Mouse (Mus musculus): ENCODE measurements at regions not wholly inside any gene's neighbourhood (a gene's known extent, or its start where the extent isn't known, plus 50 kb on each side); places are given as distances from the start of the nearest gene placed in this dataset.

DNA sequence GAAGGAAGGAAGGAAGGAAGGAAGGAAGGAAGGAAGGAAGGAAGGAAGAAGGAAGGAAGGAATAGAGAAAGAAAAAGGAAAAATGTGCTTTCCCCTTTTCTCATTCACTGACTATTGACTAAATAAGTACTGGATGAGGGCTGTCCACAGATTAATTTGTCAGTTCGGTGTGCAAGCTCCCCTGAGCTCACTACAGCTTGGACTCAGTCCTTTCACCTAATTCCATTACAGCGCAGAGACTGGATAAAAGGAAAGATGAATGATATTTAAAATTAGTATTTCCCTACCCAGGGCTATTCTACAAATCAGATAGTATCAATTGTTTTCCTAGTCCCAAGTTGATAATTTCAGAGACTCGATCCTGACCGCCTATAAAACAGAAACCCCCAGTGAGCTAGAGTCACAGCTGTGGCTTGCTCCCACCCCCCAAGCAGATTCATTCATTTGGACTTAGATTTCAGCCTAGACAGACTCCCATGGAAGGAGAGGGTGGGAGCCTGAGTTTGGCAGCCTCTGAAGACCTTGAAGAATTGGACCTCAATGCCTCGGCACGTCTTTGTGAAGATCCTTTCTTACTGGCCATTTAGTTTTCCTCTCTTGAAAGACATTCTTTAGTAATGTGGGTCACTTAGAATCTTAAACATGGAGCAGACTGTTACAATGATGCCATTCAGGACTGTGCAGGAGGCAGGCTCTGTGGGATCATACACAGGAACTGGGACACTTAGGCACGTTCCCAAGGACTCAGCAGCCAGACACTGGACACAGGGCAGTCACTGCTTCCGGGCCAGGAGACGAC is 179.2 kb upstream of the Pabpc6 start:
- DNase-seq (ENCODE audit: low spot score) = no peak

DNA sequence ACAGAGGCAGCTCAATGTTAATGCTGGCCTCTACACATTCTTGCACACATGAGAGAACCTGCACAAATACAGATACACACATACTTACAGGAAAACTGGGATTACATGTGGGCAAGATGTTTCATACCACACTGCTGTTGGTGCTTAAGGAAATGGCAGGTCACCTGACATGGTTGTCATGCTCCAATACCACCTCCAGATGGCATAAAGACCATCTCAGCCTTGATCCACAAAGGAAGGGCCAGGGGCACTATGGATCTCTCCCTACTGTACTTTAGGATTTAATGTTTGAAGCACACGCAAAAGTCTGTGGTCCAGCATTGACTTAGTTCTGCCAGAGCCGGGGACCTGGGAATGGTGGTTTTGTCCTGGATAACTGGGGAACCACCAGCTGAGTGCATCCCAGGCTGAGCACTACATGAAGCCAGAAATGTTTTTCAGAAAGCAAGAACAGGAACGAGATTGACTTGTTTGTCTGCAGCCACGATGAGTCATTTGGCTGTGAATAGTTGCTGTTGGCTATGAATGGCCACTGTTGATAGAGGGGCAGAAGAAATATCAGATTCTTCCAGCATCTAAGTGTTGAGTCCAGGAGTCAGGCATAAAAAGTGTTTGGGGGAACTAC is 176.0 kb upstream of the Pabpc6 start:
- DNase-seq (ENCODE audit: low spot score) = no peak

DNA sequence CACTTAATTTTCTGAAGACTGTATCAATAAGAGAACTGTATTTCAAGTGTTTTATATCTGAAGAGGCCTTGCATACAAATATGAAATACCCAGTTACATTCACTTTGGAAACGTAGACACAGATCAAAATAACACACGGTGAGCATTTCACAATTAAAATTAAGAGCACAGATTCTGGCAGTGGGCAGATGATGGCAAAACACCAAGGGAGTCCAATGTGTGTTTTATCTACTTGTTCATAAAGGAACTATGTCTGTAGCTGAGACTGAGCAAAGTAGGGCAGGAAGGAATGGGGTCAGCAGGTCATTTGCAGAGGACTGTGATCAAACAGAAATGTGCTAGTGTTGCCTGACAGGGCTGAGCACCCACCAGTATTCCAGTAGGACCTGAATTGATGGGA is 171.6 kb upstream of the Pabpc6 start:
- DNase-seq (ENCODE audit: low spot score) = no peak

DNA sequence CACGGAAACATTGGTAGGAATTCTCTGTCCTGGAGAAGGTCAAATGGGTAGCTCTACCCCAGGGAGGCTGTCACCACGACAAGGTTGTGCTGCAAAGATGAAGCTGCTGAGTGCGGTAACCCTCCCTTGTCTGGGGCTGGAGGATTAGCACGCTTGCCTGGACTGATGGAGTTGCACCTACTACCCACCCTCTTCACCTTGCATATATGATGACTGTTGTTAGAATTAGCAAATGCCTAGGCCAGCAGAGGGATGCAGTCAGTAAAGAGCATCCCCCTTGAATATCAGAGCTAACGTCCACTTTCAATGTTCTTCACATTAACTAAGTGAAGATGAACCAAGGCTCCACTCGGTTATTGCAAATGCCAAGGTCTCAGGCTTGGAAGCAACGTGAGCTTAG is 169.7 kb upstream of the Pabpc6 start:
- DNase-seq (ENCODE audit: low spot score) = no peak

DNA sequence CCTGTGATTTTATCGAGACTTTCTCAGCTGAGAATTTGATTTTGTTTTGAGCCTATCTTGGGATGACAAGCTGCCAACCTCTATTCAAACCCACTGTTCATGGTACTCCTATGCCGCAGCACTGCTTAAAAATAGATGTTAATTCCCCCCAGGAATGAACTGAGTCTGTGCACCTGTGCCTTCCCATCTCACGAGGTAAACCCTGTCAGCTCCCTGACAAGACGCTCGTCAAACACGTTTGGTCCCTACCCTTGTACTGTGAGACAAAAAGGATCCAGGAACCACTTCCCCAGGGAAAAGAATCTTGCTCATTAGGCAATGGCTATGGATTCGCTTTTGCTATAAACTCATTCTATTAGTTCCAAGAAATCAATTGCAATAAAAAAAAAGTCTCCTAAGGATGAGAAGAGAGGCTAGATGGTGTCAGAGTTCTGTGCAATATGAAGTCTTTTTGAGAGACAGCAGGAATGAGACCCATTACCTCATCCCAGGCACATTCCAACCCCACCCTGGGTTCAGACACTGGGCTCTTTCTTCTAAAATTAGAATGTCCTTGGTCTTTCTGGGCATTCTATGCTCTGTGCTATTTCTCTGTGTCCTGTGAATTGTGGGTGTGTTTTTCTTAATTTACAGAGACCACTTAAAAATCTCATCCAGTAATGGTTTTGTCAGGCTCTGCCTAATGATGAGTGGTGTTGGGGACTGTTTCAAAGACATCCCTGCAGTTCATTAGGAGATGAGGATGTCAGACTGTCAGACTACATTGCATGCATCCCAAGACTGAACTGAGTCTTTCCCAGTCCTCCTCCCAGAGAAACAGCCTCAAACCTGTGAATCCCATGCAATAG is 167.7 kb upstream of the Pabpc6 start:
- DNase-seq (ENCODE audit: low spot score) = no peak

DNA sequence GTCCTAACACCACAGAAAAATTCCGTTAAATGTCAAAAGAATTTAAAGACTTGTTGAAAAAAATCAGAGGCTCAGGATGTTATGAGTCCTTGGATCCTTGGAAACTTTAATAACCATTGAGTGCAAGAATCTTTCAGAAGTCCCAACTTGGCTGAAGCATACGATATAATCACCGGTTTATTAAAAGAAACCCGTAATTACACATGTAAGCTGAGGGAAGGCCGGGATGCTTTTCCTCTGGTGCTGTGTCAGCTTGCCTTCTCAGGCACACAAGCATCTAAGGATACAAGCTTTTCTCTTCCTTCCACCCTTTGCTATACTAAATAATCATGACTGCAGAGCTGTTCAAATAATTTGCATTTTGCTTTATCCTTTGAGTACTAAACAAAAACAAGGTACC is 160.4 kb upstream of the Pabpc6 start:
- DNase-seq (ENCODE audit: low spot score) = no peak

DNA sequence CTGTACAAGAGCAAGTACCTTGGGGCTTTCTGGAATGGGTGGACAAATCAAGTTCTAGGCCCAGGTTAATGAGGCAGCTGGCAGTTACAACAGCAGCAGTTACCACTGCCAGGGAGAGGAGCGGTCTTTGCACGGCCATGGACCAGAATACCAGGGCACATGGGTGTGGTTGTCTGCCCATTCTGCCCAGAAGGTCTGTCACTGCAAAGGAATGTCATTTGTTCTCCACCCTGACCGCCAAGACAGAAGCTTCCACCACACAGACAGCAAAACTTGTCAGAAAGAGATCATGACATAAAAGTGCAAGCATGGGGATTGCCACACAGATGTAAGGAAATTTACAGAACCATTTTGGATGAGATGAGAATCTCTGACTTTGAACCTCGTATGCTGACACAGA is 151.8 kb upstream of the Pabpc6 start:
- no peak for DNase-seq (ENCODE audit: low spot score)

DNA sequence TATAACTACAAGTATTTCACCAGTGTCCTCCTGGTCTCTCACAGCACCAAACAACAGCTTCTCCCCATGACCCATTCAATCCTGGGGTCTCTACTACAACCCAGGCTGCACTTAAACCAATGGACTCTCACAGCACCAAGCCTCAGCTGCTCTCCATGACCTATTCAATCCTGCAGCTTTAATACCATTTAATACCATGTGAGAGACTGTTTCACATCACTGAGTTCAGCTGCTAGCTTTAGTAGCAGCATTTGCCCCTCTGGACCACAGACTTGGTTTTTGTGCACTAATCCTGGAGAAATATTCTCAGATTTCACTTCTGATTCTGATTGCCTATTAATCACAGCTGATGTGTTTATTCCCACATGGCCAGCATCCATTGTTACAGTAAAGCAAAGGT is 147.5 kb upstream of the Pabpc6 start:
- DNase-seq (ENCODE audit: low spot score) = no peak

DNA sequence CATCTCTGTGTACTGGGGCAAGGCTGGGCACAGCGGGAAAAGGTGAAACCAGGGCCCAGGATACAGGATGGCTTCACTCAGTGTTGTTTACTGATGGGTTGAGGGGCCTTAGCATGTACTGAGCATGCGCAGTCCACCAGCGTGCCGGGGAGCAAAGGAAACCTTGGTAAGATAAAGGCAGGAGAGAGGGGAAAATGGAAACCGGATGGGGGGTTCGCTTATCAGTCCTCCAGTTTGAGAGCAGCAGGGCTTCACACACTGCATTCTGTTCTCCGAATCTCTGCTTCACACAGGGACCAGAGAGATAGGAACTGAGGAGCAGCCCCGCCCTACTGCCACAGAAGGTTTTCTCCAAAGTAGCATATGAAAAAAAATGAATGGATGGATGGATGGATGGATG is 127.6 kb upstream of the Pabpc6 start:
- no peak for DNase-seq (ENCODE audit: low spot score)

DNA sequence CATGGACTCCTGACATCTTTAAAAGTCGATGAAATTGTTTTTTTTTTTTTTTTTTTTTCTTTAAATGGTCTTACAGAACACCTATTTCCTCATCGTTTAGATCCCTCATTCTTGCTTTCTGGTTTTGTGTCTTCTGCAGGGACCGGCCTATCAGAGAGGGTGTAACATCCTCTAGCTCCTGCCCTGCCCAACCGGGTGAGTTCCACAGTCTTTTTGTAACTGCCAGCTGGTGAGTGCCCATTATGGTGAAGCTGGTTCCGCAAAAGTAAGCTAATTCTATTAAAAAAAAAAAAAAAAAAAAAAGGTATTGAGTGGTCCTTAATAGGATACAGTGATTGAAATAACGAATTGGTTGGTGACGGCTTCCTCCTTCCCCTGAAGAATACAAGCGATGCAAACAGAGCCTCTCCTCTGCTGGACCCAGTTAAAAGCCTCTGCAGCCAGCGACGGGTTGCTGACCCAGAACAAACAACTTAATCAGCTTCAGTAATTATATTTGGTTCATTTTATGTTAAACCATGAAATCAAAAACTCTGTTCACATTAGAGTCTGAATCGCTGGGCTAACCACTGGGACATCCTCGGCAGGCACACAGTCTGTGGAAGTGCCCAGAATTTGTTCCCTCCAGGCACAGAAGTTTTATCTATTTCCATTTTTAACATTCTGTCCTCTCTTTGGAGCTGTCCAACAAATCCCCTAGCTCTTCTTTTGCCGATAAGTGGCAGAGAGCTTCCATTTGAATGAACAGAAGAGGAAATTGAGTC is 126.9 kb upstream of the Pabpc6 start:
- DNase-seq (ENCODE audit: low spot score) = no peak

DNA sequence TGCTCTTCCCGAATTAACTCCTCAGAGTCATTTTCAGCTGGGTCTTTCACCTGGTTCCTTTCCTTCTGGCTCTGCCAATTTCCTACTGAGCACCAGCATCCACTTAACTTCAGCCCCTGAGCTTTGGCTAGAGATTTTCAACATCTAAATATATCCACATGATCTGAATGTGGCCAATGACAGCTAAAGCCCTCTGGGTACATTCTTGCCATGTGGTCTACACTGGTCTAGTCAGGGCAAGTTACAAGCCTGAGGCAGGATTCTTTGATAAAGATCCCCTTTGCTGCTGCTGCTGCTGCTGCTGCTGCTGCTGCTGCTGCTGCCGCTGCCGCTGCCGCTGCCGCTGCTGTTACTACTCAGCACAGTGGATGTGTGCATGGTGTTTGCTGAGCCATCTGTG is 109.3 kb upstream of the Pabpc6 start:
- DNase-seq (ENCODE audit: low spot score) = no peak

DNA sequence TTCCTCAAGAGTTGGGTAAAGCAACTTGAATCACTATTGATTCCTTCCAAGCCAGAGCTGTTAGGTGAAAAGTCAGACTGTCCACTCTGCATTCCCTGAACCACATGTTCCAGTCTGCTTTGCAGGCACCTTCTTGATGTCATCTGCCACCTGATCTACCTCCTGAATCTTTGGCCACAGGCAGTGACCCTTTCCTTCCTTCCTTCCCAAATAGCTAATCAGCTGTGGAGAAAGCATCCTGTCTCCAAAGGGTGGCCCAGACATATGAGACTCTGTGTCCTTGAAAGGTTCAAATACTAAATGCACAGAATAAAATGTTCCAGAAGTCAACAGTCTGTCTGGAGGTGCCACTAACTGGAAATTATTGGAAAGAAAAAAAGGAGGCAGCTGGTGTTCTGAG is 107.6 kb upstream of the Pabpc6 start:
- no peak for DNase-seq (ENCODE audit: low spot score)

DNA sequence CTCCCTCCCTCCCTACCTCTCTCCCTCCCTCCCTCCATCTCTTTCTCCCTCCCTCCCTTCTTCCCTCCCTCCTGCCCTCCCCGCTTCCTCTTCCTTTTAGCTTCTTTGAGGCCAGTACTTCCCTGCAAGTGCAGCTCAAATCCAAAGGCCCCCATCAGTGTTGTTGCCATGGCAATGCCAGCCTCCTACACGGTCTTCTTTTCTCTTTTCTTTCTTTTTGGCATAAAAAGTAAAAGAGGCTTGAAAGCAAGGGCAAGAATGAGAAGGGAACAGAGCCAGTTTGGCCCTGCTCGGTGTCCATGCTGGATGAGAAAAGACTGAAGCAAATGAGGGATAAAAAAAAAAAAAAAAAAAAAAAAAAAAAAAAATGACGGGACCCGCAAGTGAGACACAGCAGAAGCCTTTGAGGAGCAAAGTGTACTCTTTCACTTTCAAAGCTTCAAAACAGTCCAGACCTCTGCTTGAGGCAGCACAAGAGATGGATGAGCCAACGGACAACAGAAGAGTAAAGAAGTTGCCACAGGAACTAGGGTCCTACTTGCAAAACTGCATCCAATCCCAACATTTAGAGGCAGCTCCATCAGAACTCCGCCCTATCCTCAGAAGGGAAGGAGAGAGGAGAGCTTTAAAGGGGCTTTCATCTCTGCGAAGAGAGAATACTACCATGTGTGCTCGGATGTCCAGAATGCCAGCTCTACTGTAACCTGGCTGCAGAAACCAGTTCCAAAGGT is 106.9 kb upstream of the Pabpc6 start:
- DNase-seq (ENCODE audit: low spot score) = no peak

DNA sequence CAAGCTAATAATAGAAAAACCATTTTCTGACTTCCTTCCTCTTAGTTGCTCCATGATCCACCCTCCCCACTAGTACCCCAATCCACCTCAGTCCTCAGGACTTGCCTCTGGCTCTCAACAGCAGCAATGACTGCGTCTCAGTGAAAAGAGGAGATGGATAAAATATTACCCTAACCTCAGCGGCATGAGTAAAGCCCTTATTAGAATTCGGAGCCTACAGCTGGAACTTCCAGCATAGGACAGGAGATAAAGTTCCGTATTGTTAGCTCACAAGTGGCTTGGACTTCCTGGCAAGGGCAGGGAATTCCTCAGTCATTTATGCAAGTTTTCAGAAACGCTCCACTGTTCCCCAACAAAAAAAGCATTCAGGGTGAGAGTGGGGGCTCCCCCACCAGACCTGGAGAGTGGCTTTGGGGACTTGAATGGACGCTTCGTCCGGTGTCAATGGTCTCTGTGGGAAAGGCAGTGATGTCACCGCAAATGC is 106.2 kb upstream of the Pabpc6 start:
- no peak for DNase-seq (ENCODE audit: low spot score)

DNA sequence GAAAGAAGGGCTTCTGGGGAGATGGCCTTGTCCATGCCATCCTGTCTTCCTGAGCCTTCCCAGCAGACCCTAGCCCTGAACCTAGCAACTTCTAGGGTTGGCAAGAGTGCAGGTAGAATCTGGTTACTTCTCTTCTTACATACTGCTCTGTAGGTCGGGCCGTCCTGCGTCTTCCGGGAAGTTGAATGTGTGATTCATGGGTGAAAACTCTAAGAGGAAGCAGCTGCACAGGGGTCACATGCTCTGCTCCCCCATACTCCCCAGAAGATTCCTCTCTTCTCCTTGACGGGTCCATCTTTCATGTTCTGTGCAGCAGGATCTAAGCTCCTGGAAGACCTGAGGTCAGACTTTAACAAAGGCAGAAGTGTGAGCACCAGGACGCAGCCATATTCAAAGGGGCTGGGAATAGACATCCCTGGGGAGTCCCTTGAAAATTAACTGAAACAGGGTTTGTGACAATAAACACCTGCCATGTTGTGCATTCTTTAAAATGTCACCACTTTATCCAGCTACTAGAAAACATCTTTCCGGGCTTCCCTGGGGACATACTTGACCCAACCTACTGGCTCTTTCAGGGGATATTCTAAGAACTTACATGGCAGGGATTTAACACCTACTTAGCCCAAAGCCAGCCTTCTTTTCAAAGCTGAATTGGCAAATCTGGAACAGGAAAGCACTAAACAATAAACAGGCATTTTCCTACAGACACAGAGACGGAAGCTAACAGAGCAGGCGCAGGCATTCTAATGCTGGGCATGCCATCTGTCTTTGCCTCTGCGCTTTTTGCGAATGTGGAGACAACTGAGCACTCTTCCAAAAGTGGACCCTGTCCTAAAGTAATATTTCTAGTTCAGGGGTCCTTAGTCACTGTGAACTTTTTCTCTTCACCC is 105.5 kb upstream of the Pabpc6 start:
- DNase-seq (ENCODE audit: low spot score) = no peak

DNA sequence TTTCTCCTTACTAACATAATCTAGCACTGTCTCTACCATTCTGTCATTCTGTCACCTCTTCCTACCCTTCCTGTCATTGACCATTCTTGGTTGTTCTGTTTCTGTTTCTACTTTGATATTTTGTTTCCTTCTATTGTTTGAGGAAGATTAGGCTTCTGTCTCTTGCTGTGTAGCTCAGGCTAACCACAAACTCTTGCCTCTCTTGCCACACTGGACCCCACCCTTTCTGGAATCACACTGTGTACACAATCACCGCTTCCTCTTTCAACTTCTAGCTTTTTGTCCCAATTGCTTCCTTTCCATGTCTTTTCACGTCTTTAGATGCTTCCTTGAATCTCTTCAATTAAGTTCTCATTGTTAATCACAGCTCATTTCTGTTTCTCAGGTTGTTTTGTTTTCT is 104.2 kb upstream of the Pabpc6 start:
- DNase-seq (ENCODE audit: low spot score) = no peak

DNA sequence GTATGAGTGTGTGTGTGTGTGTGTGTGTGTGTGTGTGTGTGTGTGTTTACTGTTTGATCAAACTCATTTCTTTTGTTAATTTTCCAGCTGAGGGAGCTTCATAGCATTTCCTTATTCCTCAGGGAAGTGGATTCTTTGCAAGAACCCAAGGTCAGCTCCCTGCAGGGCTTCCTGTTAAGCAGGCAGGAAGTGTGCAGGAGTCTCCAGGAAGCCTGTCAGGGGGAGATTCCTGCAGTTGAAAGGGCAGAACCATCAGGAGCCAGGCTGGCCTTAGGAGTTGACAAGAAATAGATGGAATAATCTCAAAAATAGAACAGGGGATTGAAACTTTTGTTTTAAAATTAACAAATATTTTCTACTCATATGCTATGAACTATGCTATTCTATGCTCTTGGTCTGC is 98.8 kb upstream of the Pabpc6 start:
- DNase-seq (ENCODE audit: low spot score) = no peak

DNA sequence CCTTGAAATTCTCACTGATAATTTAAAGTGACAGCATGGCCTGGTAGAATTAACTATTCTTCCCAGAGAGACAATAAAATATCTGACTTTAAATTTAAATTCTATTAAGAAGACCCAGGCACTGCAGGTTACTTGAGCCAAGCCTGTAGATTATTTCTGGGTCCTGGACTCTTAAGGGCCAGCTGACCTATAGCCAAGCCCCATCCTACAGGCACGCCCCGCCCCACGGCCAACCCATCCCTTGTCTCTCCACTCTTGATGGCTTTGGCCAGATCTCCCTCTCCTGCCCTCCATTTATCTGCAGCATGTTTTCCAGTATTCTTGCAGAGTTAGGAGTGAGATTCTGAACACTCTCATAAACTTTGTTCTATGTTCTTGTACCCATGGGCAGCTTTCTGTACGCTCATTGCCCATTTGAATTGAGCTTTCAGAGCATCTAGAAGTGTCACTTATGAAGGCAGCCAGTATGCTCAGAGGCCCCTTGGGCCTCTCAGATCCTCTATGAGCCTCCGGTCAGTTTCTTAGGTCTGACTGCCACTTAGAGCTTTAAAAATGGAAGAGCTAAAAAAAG is 96.2 kb upstream of the Pabpc6 start:
- no peak for DNase-seq (ENCODE audit: low spot score)

DNA sequence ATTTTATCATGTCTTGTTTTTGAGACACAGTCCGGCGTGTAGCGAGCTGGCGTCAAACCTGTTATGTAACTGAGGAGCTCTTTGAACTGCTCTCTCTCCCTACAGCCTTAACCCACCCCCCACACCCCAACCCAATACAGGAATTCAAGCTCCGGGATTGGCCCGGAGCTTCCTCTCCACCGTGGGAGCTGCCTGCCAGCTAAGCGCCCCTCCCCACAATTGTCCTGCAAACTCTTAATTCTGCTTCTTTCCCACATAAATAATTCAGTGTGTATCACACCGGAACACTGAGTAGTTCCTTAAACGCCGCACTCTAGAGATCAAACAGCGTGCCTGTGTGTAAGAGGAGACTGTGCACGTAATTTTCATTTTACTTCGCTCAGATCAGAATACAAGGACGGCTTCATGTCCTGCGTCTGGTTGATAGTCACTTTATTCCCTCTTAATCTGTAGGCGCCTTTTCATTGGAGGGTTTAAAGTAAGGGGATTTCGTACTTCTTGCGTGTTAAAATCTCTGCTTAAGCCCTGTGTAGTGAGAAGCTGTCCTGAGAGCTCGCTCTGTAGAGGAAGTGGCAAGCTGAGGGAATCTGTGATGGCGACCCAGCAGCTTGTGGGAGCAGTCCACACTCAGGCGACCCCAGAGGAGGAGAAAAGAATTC is 95.3 kb upstream of the Pabpc6 start:
- no peak for DNase-seq (ENCODE audit: low spot score)

Data from T-cell, adult 2 months (primary cell).